Comparison of ENCODE assay signal across 21 mouse cellular contexts in genomic region chr15:80722366-80722765, GRCm38 (mm10). TPM values are rescaled to one million over a fixed set of nuclear protein-coding genes. Genes with fewer than 3 reads are reported as not detected.
A peak's percentile ranks its signal among the peaks of the same experiment; 100 is the strongest.
DNase-seq lines count a peak whose midpoint lies in the region; ATAC-seq and TF ChIP-seq lines count a peak whose summit lies in the region.
"Had no signal": no experiment of that assay in that cellular context is flagged by ENCODE, and none has a peak within 500 bp of the region (broad histone marks: within the 10 kb centered on the region; RNA-seq: fewer than 3 reads in every experiment).

No protein-coding gene starts in this region.

- no peak overlapping the region for H3K4me3 ChIP-seq in embryonic facial prominence, embryonic 13.5 days
- H3K4me3 ChIP-seq in embryonic facial prominence, embryonic 10.5 days: no peak overlapping the region
- no peak overlapping the region for H3K4me3 ChIP-seq in hindbrain, embryonic 16.5 days (ENCODE audit: low read length)
- H3K4me3 ChIP-seq in hindbrain, embryonic 11.5 days (ENCODE audit: low read depth, low read length): no peak overlapping the region
- H3K4me3 ChIP-seq: hindbrain, embryonic 15.5 days; liver, embryonic 13.5 days; midbrain, embryonic 13.5 days had no signal

- H3K9me3 ChIP-seq in embryonic facial prominence, embryonic 13.5 days: no peaks in the 10 kb centered on the region
- H3K9me3 ChIP-seq in embryonic facial prominence, embryonic 10.5 days: no peaks in the 10 kb centered on the region
- H3K9me3 ChIP-seq in hindbrain, embryonic 16.5 days (ENCODE audit: control insufficient read depth, low read length): no peaks in the 10 kb centered on the region
- H3K9me3 ChIP-seq in hindbrain, embryonic 11.5 days (ENCODE audit: control insufficient read depth, low read length): no peaks in the 10 kb centered on the region
- H3K9me3 ChIP-seq: hindbrain, embryonic 15.5 days; liver, embryonic 13.5 days; midbrain, embryonic 13.5 days had no signal

- DNase-seq in embryonic facial prominence, embryonic 10.5 days (ENCODE audit: low spot score): no peak
- no peak for DNase-seq in hindbrain, embryonic 11.5 days (ENCODE audit: low spot score)
- DNase-seq in kidney, postnatal 10 days: peak; percentile 48
- no peak for DNase-seq in kidney, adult 8-10 months
- DNase-seq in brain, embryonic 14.5 days (ENCODE audit: low read depth): peak; percentile 67
- no peak for DNase-seq in frontal cortex, adult 2 months (ENCODE audit: extremely low spot score in 1 of 2, low spot score in 1 of 2)
- DNase-seq: adrenal gland, postnatal 10 days; cerebellum, adult 8-10 months; cerebellum, postnatal 36 days; embryo, embryonic 11 days; gastrocnemius, postnatal 36 days; layer of hippocampus, postnatal 36 days; liver, embryonic 13.5 days; lung, adult 2 months; right cerebral cortex, postnatal 14 days had no signal

- H3K27ac ChIP-seq in embryonic facial prominence, embryonic 13.5 days: peak overlapping the region; percentile 1; the same call in 1 of the 2 replicates
- H3K27ac ChIP-seq in embryonic facial prominence, embryonic 10.5 days (replicated peaks): no peak overlapping the region
- H3K27ac ChIP-seq in hindbrain, embryonic 16.5 days (ENCODE audit: low read depth, low read length): no peak overlapping the region
- H3K27ac ChIP-seq in hindbrain, embryonic 11.5 days (ENCODE audit: low read depth, low read length): no peak overlapping the region
- H3K27ac ChIP-seq: liver, embryonic 13.5 days; midbrain, embryonic 13.5 days; stomach, postnatal 0 days had no signal

- ATAC-seq in embryonic facial prominence, embryonic 13.5 days (ENCODE audit: insufficient number of reproducible peaks, insufficient read depth, low FRiP score, low TSS enrichment, low read depth): no peak
- peak; percentile 76 for ATAC-seq in hindbrain, embryonic 16.5 days
- no peak for ATAC-seq in hindbrain, embryonic 11.5 days (ENCODE audit: low FRiP score)
- ATAC-seq: intestine, embryonic 16.5 days; midbrain, embryonic 13.5 days had no signal

- H3K9ac ChIP-seq in embryonic facial prominence, embryonic 13.5 days: no peak overlapping the region
- no peak overlapping the region for H3K9ac ChIP-seq in hindbrain, embryonic 16.5 days (ENCODE audit: low read depth, low read length)
- H3K9ac ChIP-seq in hindbrain, embryonic 11.5 days (ENCODE audit: low read depth, low read length): no peak overlapping the region
- H3K9ac ChIP-seq: hindbrain, embryonic 15.5 days; liver, embryonic 13.5 days; midbrain, embryonic 13.5 days had no signal

- no peak for TF ChIP-seq POLR2A in brain, embryonic 14.5 days (IDR thresholded peaks at IDR 0.05; ENCODE audit: borderline replicate concordance, extremely low read depth, insufficient read depth, insufficient read length, poor library complexity, severe bottlenecking)

- H3K36me3 ChIP-seq in embryonic facial prominence, embryonic 13.5 days: no peaks in the 10 kb centered on the region
- H3K36me3 ChIP-seq in embryonic facial prominence, embryonic 10.5 days (replicated peaks): no peaks in the 10 kb centered on the region
- no peaks in the 10 kb centered on the region for H3K36me3 ChIP-seq in hindbrain, embryonic 16.5 days (ENCODE audit: control insufficient read depth, insufficient read depth, low read length)
- H3K36me3 ChIP-seq in hindbrain, embryonic 11.5 days (ENCODE audit: control insufficient read depth, insufficient read depth, low read length): no peaks in the 10 kb centered on the region
- H3K36me3 ChIP-seq: hindbrain, embryonic 15.5 days; liver, embryonic 13.5 days; midbrain, embryonic 13.5 days had no signal

- H3K4me1 ChIP-seq in embryonic facial prominence, embryonic 13.5 days: peaks cover 6% of the 10 kb centered on the region; the same call in 1 of the 2 replicates
- H3K4me1 ChIP-seq in embryonic facial prominence, embryonic 10.5 days: peaks cover 5% of the 10 kb centered on the region; the same call in 1 of the 2 replicates
- H3K4me1 ChIP-seq in hindbrain, embryonic 16.5 days (ENCODE audit: control insufficient read depth, insufficient read depth, low read depth, low read length): no peaks in the 10 kb centered on the region; the same call in 1 of the 2 replicates
- H3K4me1 ChIP-seq in hindbrain, embryonic 11.5 days (replicated peaks; ENCODE audit: control insufficient read depth, insufficient read depth, low read length): no peaks in the 10 kb centered on the region
- H3K4me1 ChIP-seq: hindbrain, embryonic 15.5 days; midbrain, embryonic 13.5 days had no signal

- no peak overlapping the region for H3K4me2 ChIP-seq in embryonic facial prominence, embryonic 13.5 days
- H3K4me2 ChIP-seq in hindbrain, embryonic 16.5 days (ENCODE audit: low read length): no peak overlapping the region
- H3K4me2 ChIP-seq in hindbrain, embryonic 11.5 days (replicated peaks; ENCODE audit: low read depth, low read length): no peak overlapping the region
- H3K4me2 ChIP-seq: hindbrain, embryonic 15.5 days; liver, embryonic 13.5 days; midbrain, embryonic 13.5 days had no signal

- H3K27me3 ChIP-seq in embryonic facial prominence, embryonic 13.5 days: no peaks in the 10 kb centered on the region
- no peaks in the 10 kb centered on the region for H3K27me3 ChIP-seq in embryonic facial prominence, embryonic 10.5 days (replicated peaks; ENCODE audit: low read depth, poor library complexity, severe bottlenecking)
- no peaks in the 10 kb centered on the region for H3K27me3 ChIP-seq in hindbrain, embryonic 16.5 days (replicated peaks; ENCODE audit: control insufficient read depth, insufficient read depth, low read length)
- no peaks in the 10 kb centered on the region for H3K27me3 ChIP-seq in hindbrain, embryonic 11.5 days (ENCODE audit: control insufficient read depth, insufficient read depth, low read length)
- H3K27me3 ChIP-seq: hindbrain, embryonic 15.5 days; liver, embryonic 13.5 days; midbrain, embryonic 13.5 days had no signal

- TF ChIP-seq CTCF in brain, embryonic 14.5 days (IDR thresholded peaks at IDR 0.05; ENCODE audit: borderline replicate concordance, extremely low read depth, insufficient read depth, insufficient read length): no peak

- 52% methylated on average over 3 of the region's 3 CpGs for WGBS in embryonic facial prominence, embryonic 13.5 days
- WGBS in embryonic facial prominence, embryonic 10.5 days: 58% methylated on average over 3 of the region's 3 CpGs
- WGBS in hindbrain, embryonic 16.5 days: 42% methylated on average over 3 of the region's 3 CpGs
- 64% methylated on average over 3 of the region's 3 CpGs for WGBS in hindbrain, embryonic 11.5 days

RNA-seq across cellular contexts. Expression of gene Tnrc6b, which starts 11.3 kb away (rescaled TPM):
- 30.4 and 35.6 TPM in 2 replicates for polyA plus RNA-seq in embryonic facial prominence, embryonic 13.5 days (2015; fragmentation: Nextera tagmentation; extraction: Ambion mirVana)
- polyA plus RNA-seq in embryonic facial prominence, embryonic 10.5 days (2016; fragmentation: Nextera tagmentation; extraction: Ambion mirVana): 44.2 and 46.9 TPM in 2 replicates
- 26.8 and 32.9 TPM in 2 replicates for polyA plus RNA-seq in hindbrain, embryonic 16.5 days (2015; fragmentation: Nextera tagmentation; extraction: Ambion mirVana)
- polyA plus RNA-seq in hindbrain, embryonic 11.5 days (2014; fragmentation: Nextera tagmentation; extraction: Ambion mirVana): 20.1 and 24.9 TPM in 2 replicates
- 14.7 and 46.2 TPM in 2 replicates for polyA plus RNA-seq in brain, embryonic 14.5 days (2012; rRNA removed)
- 21.4 and 43.0 TPM in 2 replicates for polyA plus RNA-seq in frontal cortex, adult 2 months (2012; rRNA removed)

RNA-seq across cellular contexts. Expression of gene Fam83f, which starts 50.7 kb away (rescaled TPM):
- 3.6 and 4.0 TPM in 2 replicates for polyA plus RNA-seq in embryonic facial prominence, embryonic 13.5 days (2015; fragmentation: Nextera tagmentation; extraction: Ambion mirVana)
- polyA plus RNA-seq in embryonic facial prominence, embryonic 10.5 days (2016; fragmentation: Nextera tagmentation; extraction: Ambion mirVana): 3.6 and 4.8 TPM in 2 replicates
- polyA plus RNA-seq in hindbrain, embryonic 16.5 days (2015; fragmentation: Nextera tagmentation; extraction: Ambion mirVana): 0.16 and 0.39 TPM in 2 replicates
- 0.11 TPM in 2 replicates for polyA plus RNA-seq in hindbrain, embryonic 11.5 days (2014; fragmentation: Nextera tagmentation; extraction: Ambion mirVana)
- polyA plus RNA-seq in brain, embryonic 14.5 days (2012; rRNA removed): 0.33 and 0.36 TPM in 2 replicates
- 0.68 and 0.86 TPM in 2 replicates for polyA plus RNA-seq in frontal cortex, adult 2 months (2012; rRNA removed)

Comparison
In these comparisons a context has a peak if more than half of its experiments do, and no peak if none do; other contexts are left out.
1. DNase-seq: peak in kidney, postnatal 10 days (single experiment) and brain, embryonic 14.5 days (single experiment); none in embryonic facial prominence, embryonic 10.5 days (single experiment), hindbrain, embryonic 11.5 days (single experiment), kidney, adult 8-10 months (0 of 2) and frontal cortex, adult 2 months (0 of 2).